Mouse (Mus musculus) ES-Bruce4 (cell line): ENCODE results near the gene Prpf8.

ENCODE experiments used
- CTCF ChIP-seq: IDR thresholded peaks from one replicate; pipeline ENCODE4 v1.8.1; 2011; ENCODE audit warnings: low read depth, low read length
- EP300 ChIP-seq: IDR thresholded peaks from 2 replicates; pipeline ENCODE4 v1.6.1; 2011; ENCODE audit warnings: low read depth, low read length; ENCODE audit not compliant: insufficient read depth
- POLR2A ChIP-seq: IDR thresholded peaks from one replicate; pipeline ENCODE4 v1.8.1; 2011; ENCODE audit warnings: low read length; ENCODE audit not compliant: insufficient read depth

DNA sequence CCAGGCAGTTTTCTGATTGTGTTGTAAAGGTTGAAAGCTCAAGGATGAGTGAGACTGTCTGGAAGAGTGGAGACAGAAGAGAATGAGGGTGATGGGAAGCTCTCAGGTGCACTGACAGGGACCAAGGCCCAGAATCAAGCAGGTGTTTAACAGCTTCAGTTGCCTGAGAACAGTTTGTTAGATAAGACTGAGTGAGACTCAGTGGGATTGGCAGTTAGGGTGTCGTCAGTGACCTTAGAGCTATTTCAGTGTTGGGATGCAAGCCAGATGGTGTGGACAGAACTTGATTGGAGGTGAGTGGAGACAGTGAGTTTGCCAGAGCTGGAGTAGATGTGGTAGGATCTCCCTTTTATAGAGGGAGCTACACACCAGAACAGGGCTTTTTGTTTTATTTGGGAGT is 11.5 kb downstream of the Prpf8 start:
- TF ChIP-seq EP300 (no peak), POLR2A (no peak), CTCF (no peak)
